Mouse (Mus musculus): ENCODE measurements around the gene Pard3.
A peak's percentile ranks its signal among the peaks of the same experiment; 100 is the strongest.

Gene Pard3

GRCm38 (mm10) chr8:127495226-127495780, 431.6 kb downstream of the Pard3 start:
- peak; percentile 16 for DNase-seq (ENCODE audit: low read depth, low spot score)

GRCm38 (mm10) chr8:127498997-127499719, 435.5 kb downstream of the Pard3 start:
- DNase-seq (ENCODE audit: low read depth, low spot score) = peak; percentile 10

GRCm38 (mm10) chr8:127499720-127500114, 436.0 kb downstream of the Pard3 start:
- no peak for DNase-seq (ENCODE audit: low read depth, low spot score)

GRCm38 (mm10) chr8:127500206-127500605, 436.5 kb downstream of the Pard3 start:
- no peak for DNase-seq (ENCODE audit: low read depth, low spot score)

GRCm38 (mm10) chr8:127501756-127502155, 438.1 kb downstream of the Pard3 start:
- no peak for DNase-seq (ENCODE audit: low read depth, low spot score)

GRCm38 (mm10) chr8:127505286-127505685, 441.6 kb downstream of the Pard3 start:
- DNase-seq (ENCODE audit: low read depth, low spot score) = no peak

GRCm38 (mm10) chr8:127506336-127506735, 442.6 kb downstream of the Pard3 start:
- no peak for DNase-seq (ENCODE audit: low read depth, low spot score)

- DNase-seq (ENCODE audit: low read depth, low spot score) = no peak
Measured at GRCm38 (mm10) chr8:127511341-127511740, 447.6 kb downstream of the Pard3 start.

GRCm38 (mm10) chr8:127512001-127512573, 448.4 kb downstream of the Pard3 start:
- no peak for DNase-seq (ENCODE audit: low read depth, low spot score)

- peak; percentile 54 for DNase-seq (ENCODE audit: low read depth, low spot score)
Measured at GRCm38 (mm10) chr8:127512580-127512979, 448.9 kb downstream of the Pard3 start.

- no peak for DNase-seq (ENCODE audit: low read depth, low spot score)
Measured at GRCm38 (mm10) chr8:127514810-127515735, 451.4 kb downstream of the Pard3 start.

- DNase-seq (ENCODE audit: low read depth, low spot score) = no peak
Measured at GRCm38 (mm10) chr8:127516043-127516442, 452.4 kb downstream of the Pard3 start.

GRCm38 (mm10) chr8:127525673-127526072, 462.0 kb downstream of the Pard3 start:
- no peak for DNase-seq (ENCODE audit: low read depth, low spot score)

- DNase-seq (ENCODE audit: low read depth, low spot score) = no peak
Measured at GRCm38 (mm10) chr8:127528315-127528714, 464.6 kb downstream of the Pard3 start.

- DNase-seq (ENCODE audit: low read depth, low spot score) = no peak
Measured at GRCm38 (mm10) chr8:127529746-127530145, 466.1 kb downstream of the Pard3 start.

GRCm38 (mm10) chr8:127531866-127532265, 468.2 kb downstream of the Pard3 start:
- DNase-seq (ENCODE audit: low read depth, low spot score) = no peak

- no peak for DNase-seq (ENCODE audit: low read depth, low spot score)
Measured at GRCm38 (mm10) chr8:127534789-127535188, 471.1 kb downstream of the Pard3 start.

GRCm38 (mm10) chr8:127535192-127535845, 471.6 kb downstream of the Pard3 start:
- no peak for DNase-seq (ENCODE audit: low read depth, low spot score)

GRCm38 (mm10) chr8:127535846-127536220, 472.1 kb downstream of the Pard3 start:
- no peak for DNase-seq (ENCODE audit: low read depth, low spot score)

GRCm38 (mm10) chr8:127539803-127540202, 476.1 kb downstream of the Pard3 start:
- no peak for DNase-seq (ENCODE audit: low read depth, low spot score)

- DNase-seq (ENCODE audit: low read depth, low spot score) = no peak
Measured at GRCm38 (mm10) chr8:127540273-127540672, 476.6 kb downstream of the Pard3 start.

Measured in ES-CJ7 (cell line).